Mouse (Mus musculus): ENCODE results near the gene Btnl1.

- TF ChIP-seq CTCF (IDR thresholded peaks at IDR 0.05; ENCODE audit: extremely low read depth, insufficient read depth, insufficient read length, insufficient replicate concordance): no peak
- peak; percentile 47 for TF ChIP-seq POLR2A (IDR thresholded peaks at IDR 0.05; ENCODE audit: low read depth, low read length)
Observed at GRCm38 (mm10) chr17:34354940-34355339, 22.0 kb upstream of the Btnl1 start.
